Mouse (Mus musculus) embryonic facial prominence, embryonic 10.5 days (tissue): ENCODE data around the gene 4933411K16Rik. TPM values are rescaled to one million over a fixed set of nuclear protein-coding genes. Genes with fewer than 3 reads are reported as not detected.
"Not testable (repeated sequence)": the region's sequence is repeated elsewhere in the genome, so short reads cannot be mapped to it uniquely, and the experiment has no call there.

Experiments
- DNase-seq: peaks from one replicate; pipeline ENCODE4 v3.0.0-alpha.2; 2017; ENCODE audit warnings: low spot score
- H3K27ac ChIP-seq: fragments of 300-500 bp; sonication (generic); replicated peaks from 2 replicates; pipeline ENCODE4 v1.5.1; 2016; ENCODE audit warnings: mild to moderate bottlenecking
- H3K27me3 ChIP-seq: fragments of 300-500 bp; sonication (generic); replicated peaks from 2 replicates; pipeline ENCODE4 v1.6.1; 2016; ENCODE audit warnings: low read depth, mild to moderate bottlenecking; ENCODE audit not compliant: poor library complexity, severe bottlenecking
- H3K36me3 ChIP-seq: fragments of 300-500 bp; sonication (generic); replicated peaks from 2 replicates; pipeline ENCODE4 v1.6.1; 2016; ENCODE audit warnings: mild to moderate bottlenecking, moderate library complexity
- H3K4me1 ChIP-seq: fragments of 300-500 bp; sonication (generic); 2 replicates; pipeline ENCODE4 v1.6.1; 2016
- H3K4me3 ChIP-seq: fragments of 300-500 bp; sonication (generic); 2 replicates; pipeline ENCODE4 v1.5.1; 2016; ENCODE audit warnings: mild to moderate bottlenecking, moderate library complexity
- H3K9me3 ChIP-seq: fragments of 300-500 bp; sonication (generic); 2 replicates; pipeline ENCODE4 v1.6.1; 2016; ENCODE audit warnings: mild to moderate bottlenecking
- WGBS: fragments of 180-500 bp; shearing (Covaris S2); methylation state at CpG from one replicate; pipeline ENCODE4 v1.1.7; 2016; 5-methylcytosine and 5-hydroxymethylcytosine counted together
- polyA plus RNA-seq: library from polyadenylated mRNA; unstranded; fragments of >200 nt; fragmentation: Nextera tagmentation; extraction: Ambion mirVana; gene quantifications from 2 replicates; pipeline ENCODE4 v1.2.1, GENCODE M21; 2016

Gene 4933411K16Rik
- polyA plus RNA-seq, 1 experiment from 2014 or later, result 0.17 TPM

GRCm38 (mm10) chr19:42071221-42071620, 19.2 kb downstream of the 4933411K16Rik start:
- H3K4me1 ChIP-seq, result no peaks in the 10 kb centered on the region
- no peak overlapping the region for H3K27ac ChIP-seq
- H3K36me3 ChIP-seq, result peaks cover 24% of the 10 kb centered on the region
- H3K27me3 ChIP-seq, result no peaks in the 10 kb centered on the region
- H3K4me3 ChIP-seq, result no peak overlapping the region
- 78% methylated on average over 7 of the region's 7 CpGs for WGBS
- no peak for DNase-seq
- no peaks in the 10 kb centered on the region for H3K9me3 ChIP-seq

GRCm38 (mm10) chr19:42071886-42072608, 20.0 kb downstream of the 4933411K16Rik start:
- Histone ChIP-seq H3K4me3 (no peak overlapping the region), H3K36me3 (peaks cover 29% of the 10 kb centered on the region), H3K27me3 (no peaks in the 10 kb centered on the region), H3K9me3 (no peaks in the 10 kb centered on the region), H3K27ac (no peak overlapping the region), H3K4me1 (no peaks in the 10 kb centered on the region)
- 86% methylated on average over 15 of the region's 15 CpGs for WGBS
- DNase-seq, result no peak

- WGBS, result 84% methylated on average over 7 of the region's 7 CpGs
These were observed 20.8 kb downstream of the 4933411K16Rik start for GRCm38 (mm10) chr19:42072802-42073201.

GRCm38 (mm10) chr19:42075051-42075450, 23.0 kb downstream of the 4933411K16Rik start:
- no peaks in the 10 kb centered on the region for H3K27me3 ChIP-seq
- H3K36me3 ChIP-seq, result peaks cover 47% of the 10 kb centered on the region
- H3K27ac ChIP-seq, result no peak overlapping the region
- 91% methylated on average over 2 of the region's 2 CpGs for WGBS
- no peak overlapping the region for H3K4me3 ChIP-seq
- no peaks in the 10 kb centered on the region for H3K9me3 ChIP-seq
- no peak for DNase-seq
- no peaks in the 10 kb centered on the region; the same call in 1 of the 2 replicates for H3K4me1 ChIP-seq

More at GRCm38 (mm10) chr19:42072802-42073201, 20.8 kb downstream of the 4933411K16Rik start:
- no peak for DNase-seq
- Histone ChIP-seq H3K4me1 (no peaks in the 10 kb centered on the region), H3K27ac (no peak overlapping the region), H3K27me3 (no peaks in the 10 kb centered on the region), H3K9me3 (no peaks in the 10 kb centered on the region), H3K36me3 (peaks cover 36% of the 10 kb centered on the region), H3K4me3 (no peak overlapping the region)

GRCm38 (mm10) chr19:42075992-42076391, 23.9 kb downstream of the 4933411K16Rik start:
- Histone ChIP-seq H3K4me3 (no peak overlapping the region), H3K27ac (no peak overlapping the region), H3K4me1 (no peaks in the 10 kb centered on the region; the same call in 1 of the 2 replicates), H3K27me3 (no peaks in the 10 kb centered on the region), H3K9me3 (no peaks in the 10 kb centered on the region), H3K36me3 (peaks cover 47% of the 10 kb centered on the region)
- 91% methylated on average over 16 of the region's 16 CpGs for WGBS
- DNase-seq, result no peak

- no peaks in the 10 kb centered on the region; the same call in 1 of the 2 replicates for H3K4me1 ChIP-seq
- 95% methylated on average over 8 of the region's 8 CpGs for WGBS
- peaks cover 47% of the 10 kb centered on the region for H3K36me3 ChIP-seq
These were observed 26.5 kb downstream of the 4933411K16Rik start for GRCm38 (mm10) chr19:42078566-42078965.

GRCm38 (mm10) chr19:42079006-42079405, 27.0 kb downstream of the 4933411K16Rik start:
- H3K36me3 ChIP-seq, result peaks cover 46% of the 10 kb centered on the region
- H3K4me1 ChIP-seq, result no peaks in the 10 kb centered on the region; the same call in 1 of the 2 replicates
- no peak overlapping the region for H3K4me3 ChIP-seq
- H3K9me3 ChIP-seq, result no peaks in the 10 kb centered on the region
- WGBS, result 96% methylated on average over 12 of the region's 12 CpGs
- DNase-seq, result no peak
- H3K27ac ChIP-seq, result no peak overlapping the region
- H3K27me3 ChIP-seq, result no peaks in the 10 kb centered on the region

More at GRCm38 (mm10) chr19:42078566-42078965, 26.5 kb downstream of the 4933411K16Rik start:
- Histone ChIP-seq H3K4me3 (no peak overlapping the region), H3K27ac (no peak overlapping the region), H3K27me3 (no peaks in the 10 kb centered on the region), H3K9me3 (no peaks in the 10 kb centered on the region)
- DNase-seq, result no peak

- H3K27ac ChIP-seq, result no peak overlapping the region
- no peaks in the 10 kb centered on the region for H3K27me3 ChIP-seq
- 79% methylated on average over 5 of the region's 5 CpGs for WGBS
- no peaks in the 10 kb centered on the region; the same call in 1 of the 2 replicates for H3K4me1 ChIP-seq
- H3K9me3 ChIP-seq, result no peaks in the 10 kb centered on the region
- DNase-seq, result no peak
- no peak overlapping the region for H3K4me3 ChIP-seq
- H3K36me3 ChIP-seq, result peaks cover 36% of the 10 kb centered on the region
These were observed 27.9 kb downstream of the 4933411K16Rik start for GRCm38 (mm10) chr19:42079950-42080349.

GRCm38 (mm10) chr19:42080469-42080868, 28.4 kb downstream of the 4933411K16Rik start:
- no peak for DNase-seq
- Histone ChIP-seq H3K27me3 (no peaks in the 10 kb centered on the region), H3K4me1 (peaks cover 1% of the 10 kb centered on the region), H3K9me3 (no peaks in the 10 kb centered on the region), H3K27ac (no peak overlapping the region), H3K4me3 (no peak overlapping the region), H3K36me3 (peaks cover 31% of the 10 kb centered on the region)
- 89% methylated on average over 11 of the region's 11 CpGs for WGBS

- not testable (repeated sequence) for H3K4me1 ChIP-seq, H3K9me3 ChIP-seq, H3K27me3 ChIP-seq, H3K4me3 ChIP-seq, DNase-seq, H3K27ac ChIP-seq
- peaks cover 20% of the 10 kb centered on the region for H3K36me3 ChIP-seq
- 95% methylated on average over 5 of the region's 5 CpGs for WGBS
These were observed 29.6 kb downstream of the 4933411K16Rik start for GRCm38 (mm10) chr19:42081613-42082012.

- no peaks in the 10 kb centered on the region for H3K27me3 ChIP-seq
- no peaks in the 10 kb centered on the region for H3K36me3 ChIP-seq
- H3K4me3 ChIP-seq, result peak overlapping the region; percentile 87
- H3K27ac ChIP-seq, result peak overlapping the region; percentile 90
- DNase-seq, result peak; percentile 18
- peaks cover 23% of the 10 kb centered on the region for H3K4me1 ChIP-seq
- 8% methylated on average over 10 of the region's 10 CpGs for WGBS
- H3K9me3 ChIP-seq, result no peaks in the 10 kb centered on the region
These were observed 33.6 kb downstream of the 4933411K16Rik start for GRCm38 (mm10) chr19:42085690-42086089.

- Histone ChIP-seq H3K27me3 (no peaks in the 10 kb centered on the region), H3K4me1 (peaks cover 28% of the 10 kb centered on the region), H3K27ac (peak within 1 kb of the TSS; percentile 90), H3K36me3 (no peaks in the 10 kb centered on the region), H3K4me3 (peak within 1 kb of the TSS; percentile 87), H3K9me3 (no peaks in the 10 kb centered on the region)
- 0% methylated on average over 21 of the region's 21 CpGs for WGBS
- DNase-seq, result peak; percentile 96
These were observed 34.1 kb downstream of the 4933411K16Rik start, which contains the start of gene Morn4 for GRCm38 (mm10) chr19:42086166-42086565. Gene Morn4, minus strand, starts transcription at chr19:42086357.
